Mouse (Mus musculus) liver, postnatal 0 days (tissue): ENCODE measurements around the gene Atg3.

ENCODE experiments used
- CTCF ChIP-seq: sonication (generic); IDR thresholded peaks from 2 replicates; pipeline ENCODE4 v1.5.1; 2016; ENCODE audit warnings: antibody characterized with exemption, low read depth
- EP300 ChIP-seq: IDR thresholded peaks from 2 replicates; pipeline ENCODE4 v1.6.1; 2016; ENCODE audit warnings: antibody characterized with exemption, low read depth, mild to moderate bottlenecking

DNA sequence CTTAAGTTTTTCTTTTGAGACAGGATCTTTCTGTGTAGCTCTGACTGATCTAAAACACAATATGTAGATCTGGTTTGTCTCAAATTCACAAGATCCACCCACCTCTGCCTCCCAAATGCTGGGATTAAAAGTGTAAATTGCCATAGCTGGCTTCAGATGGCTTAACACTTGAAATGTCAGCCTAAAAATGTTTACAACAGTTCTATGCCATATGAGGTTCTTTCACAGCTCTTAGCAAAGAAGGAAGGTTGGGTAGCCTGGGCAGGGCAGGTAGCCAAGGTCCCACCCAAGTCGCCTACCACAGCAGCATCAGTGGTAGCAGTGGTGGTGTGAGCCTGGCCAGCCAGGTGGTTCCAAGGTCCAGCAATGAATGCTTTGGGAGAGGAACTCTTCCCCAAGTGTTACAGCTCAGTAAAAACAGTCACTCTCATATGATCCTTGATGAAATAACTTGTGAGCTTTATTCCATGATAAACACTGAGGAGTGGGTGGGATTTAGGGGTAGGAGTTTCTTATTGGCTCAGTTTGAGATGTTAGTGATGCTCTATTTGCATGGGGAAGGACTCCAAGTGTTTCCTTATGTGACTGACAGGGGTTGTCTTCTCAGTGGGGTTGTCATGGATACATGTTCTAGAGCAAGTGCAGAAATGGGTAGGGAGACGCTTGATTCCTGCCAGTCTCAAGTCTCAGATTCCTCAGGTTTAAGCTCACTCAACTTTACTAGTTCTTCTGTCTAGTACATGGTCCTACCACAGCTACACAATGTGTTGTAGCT is 30.5 kb upstream of the Atg3 start:
- TF ChIP-seq CTCF (no peak), EP300 (no peak)
